ENCODE assay signal across 9 mouse cellular contexts in genomic region chr9:61111733-61112415, GRCm38 (mm10).
DNase-seq lines count a peak whose midpoint lies in the region; ATAC-seq lines count a peak whose summit lies in the region.
"Had no signal": no experiment of that assay in that cellular context is flagged by ENCODE, and none has a peak within 500 bp of the region (broad histone marks: within the 10 kb centered on the region; RNA-seq: fewer than 3 reads in every experiment).

No protein-coding gene starts in this region.

- no peaks in the 10 kb centered on the region for H3K36me3 ChIP-seq in hindbrain, embryonic 12.5 days

- ATAC-seq in hindbrain, embryonic 12.5 days (ENCODE audit: low FRiP score) = peak; percentile 94

- H3K9ac ChIP-seq in hindbrain, embryonic 12.5 days = no peak overlapping the region
- H3K9ac ChIP-seq: liver, embryonic 14.5 days had no signal

- peaks cover 16% of the 10 kb centered on the region for H3K27me3 ChIP-seq in hindbrain, embryonic 12.5 days

- intact Hi-C loops in heart, postnatal 14 days (cut with DNase I) = no loop called here

- peak; percentile 73 for DNase-seq in ES-CJ7 (ENCODE audit: low read depth, low spot score)
- peak; percentile 13 for DNase-seq in brain, adult 2 months (ENCODE audit: low read depth, low spot score)
- peak; percentile 31 to 57 for DNase-seq in lung, postnatal 4 days
- peak; percentile 60 to 73 for DNase-seq in thymus, postnatal 36 days
- no peak for DNase-seq in kidney, adult 8-10 months
- DNase-seq in left cerebral cortex, adult 11 months (ENCODE audit: low spot score) = no peak
- DNase-seq in heart, postnatal 14 days = no peak

- no peak overlapping the region for H3K4me3 ChIP-seq in hindbrain, embryonic 12.5 days

- 31% methylated on average over 19 of the region's 19 CpGs for WGBS in hindbrain, embryonic 12.5 days

- no peaks in the 10 kb centered on the region for H3K9me3 ChIP-seq in hindbrain, embryonic 12.5 days (replicated peaks)

- peak overlapping the region; percentile 74 for H3K27ac ChIP-seq in hindbrain, embryonic 12.5 days
- H3K27ac ChIP-seq: liver, embryonic 14.5 days had no signal

- peaks cover 42% of the 10 kb centered on the region for H3K4me1 ChIP-seq in hindbrain, embryonic 12.5 days

- H3K4me2 ChIP-seq in hindbrain, embryonic 12.5 days (replicated peaks) = peak overlapping the region; percentile 33

Comparison
In these comparisons a context has a peak if more than half of its experiments do, and no peak if none do; other contexts are left out.
1. DNase-seq: peak in ES-CJ7 (single experiment), brain, adult 2 months (single experiment), lung, postnatal 4 days (2 of 2) and thymus, postnatal 36 days (2 of 2); none in kidney, adult 8-10 months (0 of 2), left cerebral cortex, adult 11 months (single experiment) and heart, postnatal 14 days (0 of 2).